Mouse (Mus musculus): Measurements from ENCODE around the gene Ccl27a.
"Not testable (repeated sequence)": the region's sequence is repeated elsewhere in the genome, so short reads cannot be mapped to it uniquely, and the experiment has no call there.

Ccl27a gene

DNA sequence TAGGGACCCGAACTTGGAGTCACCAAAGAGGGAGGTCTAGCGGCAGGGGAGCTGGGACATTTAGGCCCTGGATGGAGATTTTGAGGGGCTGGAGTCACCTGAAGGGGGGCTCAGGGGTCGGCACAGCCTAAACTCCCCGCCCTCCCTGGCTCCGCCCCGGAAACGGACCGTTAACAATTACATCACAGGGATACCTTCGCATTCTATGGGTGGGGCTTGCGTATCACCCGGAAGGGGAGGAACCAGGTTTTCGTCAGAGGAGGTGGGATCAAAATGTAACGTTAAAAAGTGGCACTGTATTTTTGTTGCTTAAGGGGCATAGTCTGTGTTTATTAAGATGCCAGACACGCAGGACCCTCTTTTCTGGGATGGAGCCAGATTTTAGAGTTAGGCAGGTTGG lies at the start of gene Ccl27a:
TSS of gene Ccl27a (minus strand) at position 246 of the 400 bp plus-strand sequence.
- peak; percentile 90 for DNase-seq (ENCODE audit: low spot score)

GRCm38 (mm10) chr4:41783197-41783596 lies 9.2 kb upstream of the Ccl27a start:
- not testable (repeated sequence) for DNase-seq (ENCODE audit: low spot score)

DNA sequence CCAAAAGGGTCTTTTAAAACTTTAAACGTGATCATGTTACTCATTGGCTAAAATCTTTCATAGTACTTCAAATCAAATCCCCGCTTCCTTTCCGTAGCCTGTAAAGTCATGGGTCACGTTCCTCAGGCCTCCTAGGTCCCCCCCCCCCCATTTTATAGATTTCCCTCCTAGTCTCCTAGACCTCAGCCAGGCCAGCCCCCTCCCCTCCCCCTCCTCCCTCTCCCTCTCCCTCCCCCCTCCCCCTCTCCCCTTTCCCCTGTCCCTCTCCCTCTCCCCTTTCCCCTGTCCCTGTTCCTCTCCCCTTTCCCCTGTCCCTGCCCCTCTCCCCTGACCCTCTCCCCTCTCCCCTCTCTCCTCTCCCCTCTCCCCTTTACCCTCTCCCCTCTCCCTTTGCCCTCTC lies 8.7 kb upstream of the Ccl27a start:
- DNase-seq (ENCODE audit: low spot score) = not testable (repeated sequence)

DNA sequence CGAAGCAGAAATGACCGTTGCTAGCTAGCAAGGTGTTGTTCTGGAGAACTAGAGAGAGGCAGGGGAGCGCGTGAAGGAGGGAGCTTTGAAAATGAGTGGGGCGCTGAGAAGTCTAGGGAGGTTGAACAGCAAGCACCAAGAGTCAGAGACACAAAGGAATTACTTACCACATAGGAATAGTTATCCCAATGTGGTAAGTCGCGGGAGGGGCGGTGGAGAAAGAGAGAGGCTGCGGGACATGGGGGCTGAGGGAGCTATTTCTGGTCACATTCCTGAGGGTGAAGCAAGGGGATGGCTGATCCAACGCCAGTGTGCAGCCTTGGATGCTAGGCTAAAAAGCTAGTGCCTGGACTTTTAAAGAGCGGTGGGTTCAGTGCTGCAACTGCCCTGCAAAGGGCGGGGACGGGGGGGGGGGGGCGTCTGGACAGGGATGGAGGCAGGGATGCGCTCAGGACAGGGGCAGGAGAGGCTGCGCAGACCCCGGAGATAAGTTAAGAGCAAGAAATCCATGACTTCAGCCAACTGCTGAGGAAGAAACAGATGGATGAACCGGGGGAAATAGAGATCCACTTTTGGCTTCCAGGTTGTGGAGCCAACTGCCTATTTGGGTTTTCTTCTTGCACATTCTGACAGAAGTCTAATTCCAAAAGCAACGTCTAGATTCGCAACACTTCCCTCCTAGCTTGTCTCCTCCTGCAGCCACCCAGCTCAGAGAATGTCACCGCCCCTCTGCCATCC lies 7.9 kb upstream of the Ccl27a start:
- not testable (repeated sequence) for DNase-seq (ENCODE audit: low spot score)

- not testable (repeated sequence) for DNase-seq (ENCODE audit: low spot score)
These were observed 7.2 kb upstream of the Ccl27a start for GRCm38 (mm10) chr4:41781271-41781670.

DNA sequence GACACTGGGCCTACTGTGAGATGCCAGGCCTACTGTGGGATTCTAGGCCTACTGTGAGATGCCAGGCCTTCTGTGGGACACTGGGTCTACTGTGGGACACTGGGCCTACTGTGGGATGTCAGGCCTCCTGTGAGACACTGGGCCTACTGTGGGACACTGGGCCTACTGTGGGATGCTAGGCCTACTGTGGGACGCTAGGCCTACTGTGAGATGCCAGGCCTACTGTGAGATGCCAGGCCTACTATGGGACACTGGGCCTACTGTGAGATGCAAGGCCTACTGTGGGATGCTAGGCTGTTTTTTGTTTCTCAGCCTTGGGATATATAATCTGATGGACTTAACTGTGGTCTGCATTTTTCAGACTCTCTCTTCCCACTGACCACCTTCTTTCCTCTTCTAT lies 1.8 kb upstream of the Ccl27a start:
- not testable (repeated sequence) for DNase-seq (ENCODE audit: low spot score)

DNA sequence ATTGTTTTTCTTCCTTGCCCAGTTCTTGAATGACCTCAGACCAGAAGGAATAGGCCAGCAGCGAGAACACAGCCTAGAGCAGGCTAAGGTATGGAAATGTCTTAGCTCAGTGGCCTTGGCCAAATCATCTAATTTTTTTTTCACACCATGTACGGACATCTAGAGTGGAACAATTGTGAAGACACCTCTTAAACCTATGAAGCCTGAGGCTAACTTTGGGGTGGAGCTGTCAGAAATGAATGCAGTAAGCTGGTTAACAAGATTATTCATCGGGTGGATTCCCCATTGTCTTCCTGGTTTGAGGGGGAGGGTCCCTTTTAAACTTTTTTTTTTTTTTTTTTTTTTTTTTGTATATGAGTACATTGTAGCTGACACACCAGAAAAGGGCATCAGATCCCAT lies 459 bp upstream of the Ccl27a start:
- not testable (repeated sequence) for DNase-seq (ENCODE audit: low spot score)

DNA sequence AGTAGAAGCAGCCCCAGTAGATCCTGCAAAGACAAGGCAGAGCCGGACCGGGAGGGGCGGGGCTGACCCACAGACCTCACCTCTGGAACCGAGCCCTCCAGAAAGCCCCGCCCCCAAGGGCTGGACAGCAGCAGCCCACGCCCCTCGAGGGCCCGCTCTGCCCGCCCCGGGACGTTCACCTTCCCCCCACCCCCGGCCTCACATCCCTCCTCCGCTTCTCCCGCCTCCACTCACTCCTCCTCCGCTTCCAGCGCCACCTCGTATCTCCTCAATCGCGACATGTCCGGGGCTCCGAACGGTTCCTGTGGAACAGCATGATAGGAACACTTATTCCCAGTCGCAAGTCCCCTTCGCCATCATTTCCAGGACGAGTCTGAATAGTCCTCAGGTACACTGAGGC lies 545 bp downstream of the Ccl27a start:
- DNase-seq (ENCODE audit: low spot score) = peak; percentile 82

- peak; percentile 46 for DNase-seq (ENCODE audit: low spot score)
These were observed 1.1 kb downstream of the Ccl27a start for GRCm38 (mm10) chr4:41772946-41773345.

DNA sequence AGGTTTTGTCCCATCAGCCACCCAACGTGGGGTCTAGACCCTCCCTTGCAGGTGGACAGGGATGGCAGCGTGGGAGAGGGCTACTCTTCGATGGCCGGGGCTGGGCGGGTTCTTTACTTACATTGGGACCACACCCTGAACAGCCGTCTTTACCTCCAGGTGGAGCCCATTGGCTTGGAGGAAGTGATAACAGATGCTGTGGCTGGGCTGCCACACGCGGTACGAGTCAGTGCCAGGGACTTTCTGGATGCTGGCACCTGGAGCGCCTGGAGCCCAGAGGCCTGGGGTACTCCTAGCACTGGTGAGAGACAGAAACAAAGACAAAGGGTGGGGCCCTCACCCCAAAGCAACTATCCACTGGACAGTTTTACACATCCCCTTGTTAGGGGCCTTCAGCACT lies 6.7 kb downstream of the Ccl27a start:
- DNase-seq (ENCODE audit: low spot score) = not testable (repeated sequence)

DNA sequence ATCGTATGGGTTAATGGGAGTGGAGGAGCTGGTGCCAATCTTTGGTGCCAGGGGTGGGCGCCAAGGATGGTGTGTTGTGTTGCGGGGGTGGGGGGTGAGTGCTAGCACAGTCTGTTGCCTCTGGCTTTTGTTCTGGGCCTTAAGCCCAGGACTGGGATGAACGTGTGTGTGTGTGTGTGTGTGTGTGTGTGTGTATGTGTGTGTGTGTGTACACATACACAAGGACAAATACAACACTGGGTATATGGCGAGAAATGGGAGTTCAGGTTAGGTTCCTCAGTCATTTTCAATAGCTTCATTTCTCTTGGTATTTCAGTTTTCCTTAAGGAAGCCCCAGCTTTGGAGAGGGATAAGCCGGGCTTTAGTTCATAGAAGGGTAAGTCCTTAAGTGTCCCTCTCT lies 10.9 kb downstream of the Ccl27a start:
- DNase-seq (ENCODE audit: low spot score) = not testable (repeated sequence)

- peak; percentile 82 for DNase-seq (ENCODE audit: low spot score)
These were observed 11.3 kb downstream of the Ccl27a start for GRCm38 (mm10) chr4:41762688-41763114.

- DNase-seq (ENCODE audit: low spot score) = peak; percentile 63
These were observed 11.9 kb downstream of the Ccl27a start for GRCm38 (mm10) chr4:41762099-41762687.

GRCm38 (mm10) chr4:41761680-41762079 lies 12.4 kb downstream of the Ccl27a start:
- DNase-seq (ENCODE audit: low spot score) = no peak

- DNase-seq (ENCODE audit: low spot score) = no peak
These were observed 13.1 kb downstream of the Ccl27a start for GRCm38 (mm10) chr4:41760911-41761310.

DNA sequence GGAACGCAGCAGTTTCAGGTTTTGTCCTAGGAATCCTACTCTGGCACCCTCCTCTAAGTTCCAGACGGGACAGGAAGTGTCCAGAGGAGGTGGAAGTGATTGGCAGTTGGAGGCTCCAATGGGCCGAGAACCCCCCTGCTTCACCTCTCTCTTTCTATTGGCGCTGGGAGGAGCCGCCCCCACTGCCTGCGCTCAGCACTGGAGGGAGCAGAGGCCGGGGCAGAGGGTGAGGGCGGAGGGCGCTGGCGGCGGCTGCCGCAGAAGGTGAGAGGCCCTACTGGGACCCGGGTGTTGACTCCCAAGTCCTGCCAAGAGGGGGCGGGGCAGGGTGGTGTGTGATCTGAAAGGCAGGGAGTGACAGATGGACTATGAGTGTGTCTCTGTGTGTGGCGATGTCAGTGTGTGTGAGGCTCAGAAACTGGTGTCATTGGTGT lies 13.7 kb downstream of the Ccl27a start:
- DNase-seq (ENCODE audit: low spot score) = peak; percentile 91

- DNase-seq (ENCODE audit: low spot score) = no peak
These were observed 14.3 kb downstream of the Ccl27a start for GRCm38 (mm10) chr4:41759656-41760287.

DNA sequence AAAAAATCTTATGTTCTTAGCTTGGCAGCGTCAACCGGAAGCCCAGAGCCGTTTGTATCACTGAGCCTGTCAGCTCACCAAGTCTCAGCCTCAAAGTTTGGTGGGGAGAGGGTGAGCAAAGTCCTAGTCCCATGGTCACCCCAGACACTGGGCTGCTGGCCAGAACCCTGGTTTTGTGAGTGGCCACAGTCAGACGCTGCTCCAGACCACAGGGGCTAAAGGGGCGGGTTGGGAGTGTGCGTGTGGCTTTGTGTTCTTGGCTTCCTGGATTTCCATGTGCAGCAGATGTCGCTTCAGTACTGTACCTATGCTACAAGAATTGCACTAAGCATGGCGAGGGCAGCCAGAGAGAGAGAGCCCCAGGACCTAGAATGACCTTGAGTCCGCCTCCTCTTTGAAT lies 14.8 kb downstream of the Ccl27a start:
- DNase-seq (ENCODE audit: low spot score) = peak; percentile 67

GRCm38 (mm10) chr4:41758701-41759100 lies 15.3 kb downstream of the Ccl27a start:
- DNase-seq (ENCODE audit: low spot score) = no peak

DNA sequence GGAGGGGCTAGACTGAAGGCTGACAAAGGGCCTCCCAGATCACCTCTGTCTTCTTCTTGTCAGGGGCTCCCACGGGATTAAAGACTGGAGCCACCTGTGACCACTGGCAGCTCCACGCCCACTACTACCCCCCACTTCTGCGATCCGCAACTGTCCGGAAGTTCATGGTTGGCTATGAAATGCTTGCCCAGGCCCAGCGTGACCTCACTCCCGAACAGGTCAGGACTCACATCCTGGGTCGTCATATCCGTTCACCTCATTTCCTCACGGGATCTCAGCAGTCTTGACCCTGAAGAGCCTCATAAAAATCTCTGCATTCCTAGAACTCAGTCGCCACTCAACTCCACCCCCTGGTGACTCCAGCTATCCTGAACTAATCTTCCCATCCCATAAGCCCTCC lies 16.0 kb downstream of the Ccl27a start:
- DNase-seq (ENCODE audit: low spot score) = no peak

GRCm38 (mm10) chr4:41757321-41757720 lies 16.7 kb downstream of the Ccl27a start:
- no peak for DNase-seq (ENCODE audit: low spot score)

DNA sequence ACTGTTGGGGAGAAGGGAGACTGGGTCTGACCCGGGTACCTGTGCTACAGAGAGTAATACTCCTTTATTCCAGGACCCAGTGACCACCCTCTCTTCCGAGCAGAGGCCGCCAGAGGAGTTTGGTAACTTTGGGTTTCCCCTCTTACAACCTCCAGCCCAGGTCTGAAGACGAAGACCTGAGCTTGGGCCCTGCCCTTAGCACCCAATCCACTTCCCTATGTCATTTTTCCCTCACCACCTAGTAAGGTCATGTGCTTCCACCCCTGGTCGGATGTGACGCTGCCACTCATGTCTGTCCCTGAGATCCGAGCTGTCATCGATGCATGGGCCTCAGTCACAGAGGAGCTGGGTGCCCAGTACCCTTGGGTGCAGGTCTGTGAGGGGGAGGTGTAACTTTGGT lies 17.6 kb downstream of the Ccl27a start:
- no peak for DNase-seq (ENCODE audit: low spot score)
